Mouse (Mus musculus) liver, embryonic 12.5 days (tissue): ENCODE data around the gene Ulk4. TPM values are rescaled to one million over a fixed set of nuclear protein-coding genes. Genes with fewer than 3 reads are reported as not detected.

Experiments
- ATAC-seq: fragments of 200-750 bp; cut with Nextera tagmentation; 2 replicates; pipeline ENCODE4 v1.8.0; 2017; ENCODE audit warnings: moderate number of reproducible peaks, mild to moderate bottlenecking, moderate library complexity
- H3K27ac ChIP-seq: fragments of 300-500 bp; sonication (generic); 2 replicates; pipeline ENCODE4 v1.5.1; 2016; ENCODE audit warnings: mild to moderate bottlenecking
- H3K27me3 ChIP-seq: fragments of 300-500 bp; sonication (generic); replicated peaks from 2 replicates; pipeline ENCODE4 v1.6.1; 2016; ENCODE audit warnings: mild to moderate bottlenecking, moderate library complexity
- H3K36me3 ChIP-seq: fragments of 300-500 bp; sonication (generic); 2 replicates; pipeline ENCODE4 v1.6.1; 2016; ENCODE audit warnings: mild to moderate bottlenecking, moderate library complexity
- H3K4me1 ChIP-seq: fragments of 300-500 bp; sonication (generic); 2 replicates; pipeline ENCODE4 v1.6.1; 2016
- H3K4me2 ChIP-seq: fragments of 300-500 bp; sonication (generic); 2 replicates; pipeline ENCODE4 v1.6.1; 2016; ENCODE audit warnings: mild to moderate bottlenecking, moderate library complexity
- H3K4me3 ChIP-seq: fragments of 300-500 bp; sonication (generic); 2 replicates; pipeline ENCODE4 v1.5.1; 2016; ENCODE audit warnings: mild to moderate bottlenecking, moderate library complexity
- H3K9ac ChIP-seq: fragments of 300-500 bp; sonication (generic); 2 replicates; pipeline ENCODE4 v1.6.1; 2016; ENCODE audit warnings: mild to moderate bottlenecking, moderate library complexity
- H3K9me3 ChIP-seq: fragments of 300-500 bp; sonication (generic); replicated peaks from 2 replicates; pipeline ENCODE4 v1.6.1; 2016; ENCODE audit warnings: mild to moderate bottlenecking, moderate library complexity
- WGBS: fragments of 180-500 bp; shearing (Covaris S2); methylation state at CpG from one replicate; pipeline ENCODE4 v1.1.7; 2016; ENCODE audit not compliant: insufficient replicate concordance; 5-methylcytosine and 5-hydroxymethylcytosine counted together
- polyA plus RNA-seq: library from polyadenylated mRNA; unstranded; fragments of >200 nt; fragmentation: Nextera tagmentation; extraction: Ambion mirVana; gene quantifications from 2 replicates; pipeline ENCODE4 v1.2.1, GENCODE M21; 2016

Ulk4 gene
- polyA plus RNA-seq, 1 experiment from 2014 or later: 52.6 TPM

GRCm38 (mm10) chr9:121018524-121019315, 258.3 kb downstream of the Ulk4 start:
- H3K4me3 ChIP-seq: no peak overlapping the region
- no peak overlapping the region for H3K9ac ChIP-seq
- WGBS: 44% methylated on average over 2 of the region's 2 CpGs
- H3K9me3 ChIP-seq: peaks cover 7% of the 10 kb centered on the region
- ATAC-seq: peak; percentile 68
- H3K4me1 ChIP-seq: peaks cover 26% of the 10 kb centered on the region
- H3K4me2 ChIP-seq: peak overlapping the region; percentile 1; the same call in 1 of the 2 replicates
- H3K27me3 ChIP-seq: no peaks in the 10 kb centered on the region
- peak overlapping the region; percentile 27; the same call in 1 of the 2 replicates for H3K27ac ChIP-seq
- H3K36me3 ChIP-seq: no peaks in the 10 kb centered on the region

DNA sequence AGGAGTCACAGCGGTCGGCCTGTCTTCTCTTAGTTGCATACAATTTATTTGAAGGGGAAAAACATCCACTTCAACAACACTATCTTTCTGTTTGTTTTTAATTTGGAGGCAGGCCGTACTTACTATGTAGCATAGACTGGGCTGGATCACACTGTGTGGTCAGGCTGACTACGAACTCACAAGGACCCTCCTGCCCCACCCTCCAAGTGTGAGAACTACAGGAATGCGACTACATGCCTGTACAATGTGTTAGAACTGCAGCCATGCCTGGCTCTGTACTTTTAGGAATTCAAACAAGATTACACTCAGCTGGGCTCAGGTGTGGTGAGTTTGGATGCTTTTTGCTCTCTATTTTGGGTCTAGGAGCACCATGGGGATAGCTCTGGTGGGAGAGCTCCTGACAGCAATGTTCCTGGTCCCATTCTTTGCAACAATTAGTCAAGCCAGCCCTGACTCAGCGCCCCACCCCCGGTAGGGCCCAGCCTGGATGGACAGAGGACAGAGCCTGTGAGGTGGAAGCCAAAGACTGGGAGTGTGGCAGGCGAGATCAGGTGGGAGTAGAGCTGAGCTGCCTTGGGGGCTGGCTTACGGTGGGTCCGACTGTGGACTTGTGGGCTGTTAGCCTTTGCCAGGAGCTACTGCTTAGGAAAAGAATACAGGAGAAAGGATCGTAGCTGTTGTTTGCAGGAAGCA, 261.0 kb downstream of the Ulk4 start:
- no peak overlapping the region for H3K4me3 ChIP-seq
- no peak overlapping the region for H3K27ac ChIP-seq
- peaks cover 34% of the 10 kb centered on the region for H3K4me1 ChIP-seq
- no peaks in the 10 kb centered on the region for H3K27me3 ChIP-seq
- no peak overlapping the region for H3K9ac ChIP-seq
- H3K36me3 ChIP-seq: no peaks in the 10 kb centered on the region
- no peak overlapping the region for H3K4me2 ChIP-seq
- H3K9me3 ChIP-seq: peaks cover under 1% of the 10 kb centered on the region; the same call in 1 of the 2 replicates
- ATAC-seq: no peak
- WGBS: 62% methylated on average over 11 of the region's 11 CpGs

GRCm38 (mm10) chr9:121011540-121011939, 265.5 kb downstream of the Ulk4 start:
- no peak overlapping the region for H3K9ac ChIP-seq
- H3K27me3 ChIP-seq: no peaks in the 10 kb centered on the region
- peaks cover 8% of the 10 kb centered on the region for H3K4me1 ChIP-seq
- 33% methylated on average over 4 of the region's 4 CpGs for WGBS
- H3K27ac ChIP-seq: no peak overlapping the region
- H3K36me3 ChIP-seq: no peaks in the 10 kb centered on the region
- no peak overlapping the region for H3K4me2 ChIP-seq
- no peaks in the 10 kb centered on the region for H3K9me3 ChIP-seq
- peak; percentile 71 for ATAC-seq
- H3K4me3 ChIP-seq: no peak overlapping the region

DNA sequence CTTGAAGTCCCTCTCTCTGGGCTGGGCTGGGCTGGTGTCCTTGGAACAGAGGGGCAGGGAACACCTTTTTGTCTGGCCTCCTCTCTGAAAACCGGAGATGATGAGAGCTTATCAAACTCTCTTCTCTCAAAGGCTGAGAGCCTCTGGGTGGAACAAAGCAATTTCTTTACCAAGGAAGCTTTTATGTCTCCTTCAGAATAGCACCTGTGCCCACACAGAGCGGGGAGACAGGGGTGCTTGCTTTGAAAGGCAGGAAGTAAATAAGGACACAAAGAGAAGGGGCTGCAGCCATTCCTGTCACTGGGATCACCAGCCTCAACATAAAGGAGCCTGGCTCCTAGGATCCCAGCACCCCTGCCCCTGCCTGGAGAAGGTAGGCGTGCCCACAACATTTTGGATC, 266.5 kb downstream of the Ulk4 start:
- Histone ChIP-seq H3K4me3 (no peak overlapping the region), H3K27ac (no peak overlapping the region), H3K4me1 (peaks cover 8% of the 10 kb centered on the region), H3K36me3 (no peaks in the 10 kb centered on the region), H3K9ac (no peak overlapping the region), H3K9me3 (no peaks in the 10 kb centered on the region), H3K4me2 (no peak overlapping the region), H3K27me3 (no peaks in the 10 kb centered on the region)
- ATAC-seq: no peak
- 42% methylated on average over 3 of the region's 3 CpGs for WGBS

GRCm38 (mm10) chr9:121005961-121006360, 271.0 kb downstream of the Ulk4 start:
- Histone ChIP-seq H3K9ac (no peak overlapping the region), H3K4me3 (no peak overlapping the region), H3K9me3 (no peaks in the 10 kb centered on the region), H3K36me3 (no peaks in the 10 kb centered on the region), H3K4me2 (no peak overlapping the region), H3K27me3 (no peaks in the 10 kb centered on the region), H3K27ac (no peak overlapping the region), H3K4me1 (peaks cover 10% of the 10 kb centered on the region; the same call in 1 of the 2 replicates)
- ATAC-seq: no peak
- 68% methylated on average over 7 of the region's 7 CpGs for WGBS

- peaks cover 10% of the 10 kb centered on the region; the same call in 1 of the 2 replicates for H3K4me1 ChIP-seq
These were observed 275.1 kb downstream of the Ulk4 start for GRCm38 (mm10) chr9:121001681-121002540.

DNA sequence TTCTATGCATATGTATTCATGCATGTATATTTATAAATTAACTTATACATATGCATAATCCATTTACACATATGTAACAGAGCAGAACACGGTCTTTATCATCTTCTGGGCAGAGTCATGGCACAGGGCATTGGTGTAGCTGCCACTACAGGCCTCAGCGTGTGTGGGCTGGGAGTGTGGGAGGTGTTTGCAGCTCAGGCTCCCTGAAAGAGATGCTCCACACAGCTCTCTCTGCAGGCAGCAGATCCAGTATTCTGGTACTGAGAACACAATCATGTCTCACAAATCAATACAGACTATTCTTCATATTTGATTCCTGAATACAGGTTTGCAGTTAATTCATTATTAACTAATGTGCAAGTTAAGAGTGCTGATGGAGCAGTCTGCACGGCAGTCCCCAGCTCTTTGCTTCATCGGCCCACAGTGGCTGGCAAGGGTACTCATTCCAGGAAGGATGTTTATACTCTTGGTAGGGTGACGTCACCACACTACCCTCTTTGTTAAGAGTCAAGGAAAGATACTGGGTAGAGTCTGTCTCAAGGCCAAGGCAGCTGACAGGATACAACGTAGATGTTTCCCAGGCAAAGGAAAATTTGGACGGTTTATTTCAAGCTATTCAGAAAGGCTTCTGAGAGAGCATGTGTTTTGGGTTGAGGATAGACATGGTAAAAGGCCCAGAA, 276.2 kb downstream of the Ulk4 start:
- Histone ChIP-seq H3K9ac (no peak overlapping the region), H3K27ac (no peak overlapping the region), H3K4me1 (peaks cover 10% of the 10 kb centered on the region; the same call in 1 of the 2 replicates), H3K36me3 (no peaks in the 10 kb centered on the region), H3K9me3 (no peaks in the 10 kb centered on the region), H3K4me3 (no peak overlapping the region), H3K4me2 (no peak overlapping the region), H3K27me3 (no peaks in the 10 kb centered on the region)
- WGBS: 60% methylated on average over 7 of the region's 7 CpGs
- no peak for ATAC-seq

More at GRCm38 (mm10) chr9:121001681-121002540, 275.1 kb downstream of the Ulk4 start:
- Histone ChIP-seq H3K4me2 (no peak overlapping the region), H3K9me3 (no peaks in the 10 kb centered on the region), H3K27me3 (no peaks in the 10 kb centered on the region), H3K4me3 (no peak overlapping the region), H3K9ac (no peak overlapping the region), H3K36me3 (no peaks in the 10 kb centered on the region), H3K27ac (no peak overlapping the region)
- 56% methylated on average over 15 of the region's 15 CpGs for WGBS
- ATAC-seq: no peak

DNA sequence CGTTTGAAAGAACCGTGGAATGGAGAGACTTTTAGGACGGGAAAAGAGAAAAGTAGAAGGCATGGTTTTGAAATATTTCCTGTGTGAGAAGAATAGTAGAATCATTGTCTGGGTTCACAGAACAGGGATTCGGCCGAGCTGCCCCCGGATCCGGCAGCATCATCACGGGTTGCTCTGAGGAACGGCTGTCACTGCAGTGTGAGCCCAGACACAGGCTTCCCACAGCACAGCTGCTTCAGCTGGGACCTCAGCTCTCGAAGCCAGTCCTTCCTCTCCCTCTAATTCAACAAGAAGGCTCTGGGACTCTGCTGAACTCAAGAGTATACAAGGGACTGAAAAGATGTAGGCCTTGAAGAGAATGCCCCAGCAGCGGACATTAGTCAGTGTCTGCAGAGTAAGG, 278.3 kb downstream of the Ulk4 start:
- WGBS: 67% methylated on average over 11 of the region's 11 CpGs
- no peak overlapping the region for H3K4me2 ChIP-seq
- no peaks in the 10 kb centered on the region for H3K9me3 ChIP-seq
- H3K9ac ChIP-seq: no peak overlapping the region
- no peak overlapping the region for H3K27ac ChIP-seq
- ATAC-seq: no peak
- H3K4me3 ChIP-seq: no peak overlapping the region
- H3K27me3 ChIP-seq: no peaks in the 10 kb centered on the region
- peaks cover 10% of the 10 kb centered on the region; the same call in 1 of the 2 replicates for H3K4me1 ChIP-seq
- no peaks in the 10 kb centered on the region for H3K36me3 ChIP-seq

- Histone ChIP-seq H3K4me1 (no peaks in the 10 kb centered on the region), H3K9ac (no peak overlapping the region), H3K27me3 (no peaks in the 10 kb centered on the region), H3K4me2 (no peak overlapping the region), H3K27ac (no peak overlapping the region), H3K4me3 (no peak overlapping the region), H3K36me3 (no peaks in the 10 kb centered on the region), H3K9me3 (no peaks in the 10 kb centered on the region)
- 63% methylated on average over 15 of the region's 15 CpGs for WGBS
- ATAC-seq: no peak
These were observed 282.5 kb downstream of the Ulk4 start for GRCm38 (mm10) chr9:120994223-120995155.

GRCm38 (mm10) chr9:120993004-120993403, 284.0 kb downstream of the Ulk4 start:
- 62% methylated on average over 10 of the region's 10 CpGs for WGBS
- H3K9me3 ChIP-seq: no peaks in the 10 kb centered on the region
- no peaks in the 10 kb centered on the region for H3K27me3 ChIP-seq
- no peaks in the 10 kb centered on the region for H3K36me3 ChIP-seq
- H3K9ac ChIP-seq: no peak overlapping the region
- no peak for ATAC-seq
- no peaks in the 10 kb centered on the region for H3K4me1 ChIP-seq
- no peak overlapping the region for H3K4me2 ChIP-seq
- no peak overlapping the region for H3K27ac ChIP-seq
- no peak overlapping the region for H3K4me3 ChIP-seq
